Mouse (Mus musculus) kidney, postnatal 14 days (tissue): ENCODE data around the gene Arid4b.

Experiments used
- DNase-seq: peaks from one replicate; pipeline ENCODE4 v3.0.0; 2022; ENCODE audit warnings: mixed read lengths

Gene Arid4b

GRCm38 (mm10) chr13:14062209-14063012 is 621 bp upstream of the Arid4b start:
- no peak for DNase-seq

GRCm38 (mm10) chr13:14063942-14064271 is 875 bp downstream of the Arid4b start:
- DNase-seq: no peak

GRCm38 (mm10) chr13:14064341-14065027 is 1.5 kb downstream of the Arid4b start:
- peak; percentile 62 for DNase-seq

DNA sequence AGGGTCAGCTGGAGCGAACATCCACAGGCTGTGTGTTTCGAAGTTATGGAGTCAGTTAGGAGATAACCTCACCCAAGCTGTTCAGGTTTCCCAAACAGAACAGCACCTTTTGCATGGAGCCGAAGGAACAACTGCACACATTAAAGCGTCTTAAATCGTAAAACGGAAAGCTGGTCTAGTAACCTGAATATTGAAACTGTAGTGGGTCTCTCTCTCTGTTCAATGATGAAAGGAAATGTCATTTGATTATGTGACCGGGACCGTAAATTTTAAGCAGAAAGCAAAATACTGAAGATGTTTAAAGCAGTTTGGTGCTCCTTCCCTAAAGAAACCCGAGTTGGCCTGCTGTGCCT is 2.0 kb downstream of the Arid4b start:
- DNase-seq: no peak

DNA sequence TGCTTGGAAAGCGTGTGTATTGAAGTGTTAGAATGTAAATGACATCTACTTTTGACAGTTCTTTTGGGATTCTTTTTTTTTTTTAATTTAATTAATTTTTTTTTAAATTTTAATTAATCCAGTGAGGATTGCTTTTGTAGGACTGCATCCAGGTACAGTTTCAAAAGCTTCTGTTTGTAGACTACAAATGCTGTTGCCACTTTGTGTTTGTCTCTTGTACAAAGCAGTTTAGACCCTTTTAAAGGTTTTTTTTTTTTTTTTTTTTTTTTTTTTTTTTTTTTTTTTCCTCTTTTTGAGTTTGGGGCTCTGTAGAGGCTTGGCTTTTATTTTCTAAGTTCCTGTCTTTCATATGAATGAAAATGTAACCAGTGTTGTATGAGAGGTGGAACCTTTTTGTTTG is 2.7 kb downstream of the Arid4b start:
- no peak for DNase-seq

GRCm38 (mm10) chr13:14068035-14068434 is 5.0 kb downstream of the Arid4b start:
- no peak for DNase-seq

DNA sequence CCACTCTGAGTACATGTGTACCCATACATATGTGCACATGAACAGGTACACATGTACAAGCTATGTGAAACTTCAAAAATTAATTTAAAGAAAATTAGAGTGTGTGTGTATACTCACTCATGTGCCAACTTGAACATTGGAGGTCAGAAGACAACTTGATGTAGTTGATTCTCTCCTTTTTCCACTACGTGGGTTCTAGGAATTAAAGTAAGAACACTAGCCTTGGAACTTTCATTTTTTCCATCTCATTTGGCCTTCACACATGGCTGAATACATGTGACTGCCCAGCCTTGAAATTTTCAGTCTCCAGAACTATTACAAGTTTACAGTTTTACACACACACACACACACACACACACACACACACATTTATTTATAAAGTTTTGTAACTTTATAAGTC is 6.3 kb downstream of the Arid4b start:
- no peak for DNase-seq

GRCm38 (mm10) chr13:14074371-14074770 is 11.3 kb downstream of the Arid4b start:
- DNase-seq: no peak

GRCm38 (mm10) chr13:14075326-14075725 is 12.3 kb downstream of the Arid4b start:
- no peak for DNase-seq

GRCm38 (mm10) chr13:14088669-14089068 is 25.6 kb downstream of the Arid4b start:
- no peak for DNase-seq

DNA sequence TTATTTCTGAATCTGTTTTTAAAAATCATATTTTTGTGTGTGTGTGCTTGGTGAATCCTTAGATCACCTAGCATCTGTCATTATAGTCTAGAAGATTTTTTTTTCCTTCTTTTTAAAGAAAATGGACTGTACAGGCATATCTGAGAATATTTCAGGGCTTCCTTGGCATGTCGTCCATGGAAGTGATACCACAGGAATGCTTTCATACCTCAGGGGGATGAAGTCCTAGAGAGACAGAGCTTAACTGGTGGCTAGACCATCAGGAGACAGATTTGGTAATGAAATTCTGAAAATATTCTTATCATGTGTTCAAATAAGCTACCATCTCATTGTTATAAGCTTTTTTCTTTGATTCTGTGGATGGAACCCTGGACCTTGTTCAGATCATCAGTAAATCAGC is 40.0 kb downstream of the Arid4b start:
- no peak for DNase-seq

DNA sequence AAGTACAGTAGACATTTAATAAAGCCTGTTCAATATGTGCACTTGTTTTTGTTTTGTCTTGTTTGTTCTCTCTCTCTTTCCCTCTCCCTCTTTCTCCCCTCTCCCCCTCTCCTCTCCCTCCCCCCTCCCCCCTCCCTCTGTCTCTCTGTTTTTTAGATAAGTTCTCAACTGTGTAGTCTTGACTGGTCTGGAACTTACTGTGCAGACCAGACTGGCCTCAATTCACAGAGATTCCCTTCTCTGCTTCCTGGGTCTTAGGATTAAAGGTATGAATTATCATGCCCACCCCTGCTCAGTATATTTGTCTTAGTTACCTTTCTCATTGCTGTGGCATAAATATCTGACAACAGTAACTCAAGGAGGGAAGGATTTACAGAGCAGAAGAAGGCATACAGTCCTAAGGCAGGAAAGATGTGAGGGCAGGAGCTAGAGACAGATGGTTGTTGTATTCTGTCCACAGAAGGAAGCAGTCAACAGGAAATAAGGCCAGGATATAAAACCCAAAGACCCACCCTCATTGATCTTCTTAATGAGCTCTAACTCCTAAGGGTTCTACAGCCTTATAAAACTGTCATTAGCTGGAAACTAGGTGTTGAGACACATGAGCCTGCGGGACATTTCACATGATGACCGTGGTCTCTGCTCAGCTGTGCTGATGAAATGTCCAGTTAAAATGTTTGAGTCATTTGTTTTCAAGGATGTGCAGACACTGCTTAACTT is 47.3 kb downstream of the Arid4b start:
- DNase-seq: peak; percentile 33

DNA sequence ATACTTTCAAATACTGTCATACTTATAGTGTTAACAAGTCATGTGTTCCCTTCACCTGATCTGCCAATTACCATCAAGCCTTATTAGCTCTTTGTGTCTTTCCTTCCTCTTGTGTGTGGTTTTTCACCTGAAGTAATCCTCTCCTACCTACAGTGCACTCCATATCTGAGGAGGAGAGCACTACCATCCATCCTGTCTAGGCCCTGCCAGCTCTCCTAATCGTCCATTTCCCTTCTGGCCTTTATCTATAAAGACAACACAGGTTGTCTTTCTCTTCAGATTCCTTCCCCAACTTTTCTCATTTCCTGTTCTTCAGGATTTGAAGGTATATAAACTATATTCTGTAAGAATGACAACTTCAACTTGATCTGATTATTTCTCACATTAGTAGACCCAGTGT is 48.1 kb downstream of the Arid4b start:
- no peak for DNase-seq

DNA sequence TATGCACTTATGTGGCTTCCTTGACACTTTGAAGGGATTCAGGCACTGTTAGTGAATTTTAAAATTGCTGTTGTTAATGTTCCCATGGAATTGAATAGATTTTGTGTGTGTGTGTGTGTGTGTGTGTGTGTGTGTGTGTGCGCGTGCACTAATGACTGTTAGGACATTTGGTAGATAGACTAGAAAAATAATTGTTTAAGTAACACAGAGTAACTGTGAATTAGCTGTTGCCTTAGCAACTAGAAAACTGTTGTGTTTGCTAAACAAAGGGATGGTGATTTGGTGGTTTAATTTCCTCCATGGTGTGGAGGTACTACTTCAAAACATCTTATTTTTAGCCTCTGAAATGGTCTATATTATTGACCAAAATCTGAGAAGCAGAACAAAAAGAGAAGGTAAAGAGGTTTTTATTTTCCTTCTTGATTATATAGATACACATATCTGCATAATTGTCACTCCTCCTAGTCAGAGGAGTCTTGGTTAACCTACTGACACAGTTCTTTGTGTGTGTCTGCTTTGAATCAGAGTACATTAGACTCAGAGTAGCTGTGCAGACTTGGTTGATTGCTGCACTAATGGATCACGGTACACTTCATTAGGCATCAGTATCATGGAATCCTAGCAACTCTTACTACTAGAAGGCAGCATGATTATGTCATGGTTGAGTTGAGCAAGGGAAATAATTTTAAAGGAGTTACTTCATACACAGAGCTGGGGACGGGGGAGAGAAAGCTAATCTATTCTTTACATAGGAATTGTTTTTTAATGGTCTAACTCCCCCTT is 50.9 kb downstream of the Arid4b start:
- DNase-seq: no peak

GRCm38 (mm10) chr13:14115805-14116204 is 52.8 kb downstream of the Arid4b start:
- DNase-seq: no peak

- no peak for DNase-seq
Measured at GRCm38 (mm10) chr13:14131651-14132050, 68.6 kb downstream of the Arid4b start.

GRCm38 (mm10) chr13:14142294-14142966 is 79.4 kb downstream of the Arid4b start:
- no peak for DNase-seq

GRCm38 (mm10) chr13:14177989-14178388 is 115.0 kb downstream of the Arid4b start:
- peak; percentile 5 for DNase-seq

DNA sequence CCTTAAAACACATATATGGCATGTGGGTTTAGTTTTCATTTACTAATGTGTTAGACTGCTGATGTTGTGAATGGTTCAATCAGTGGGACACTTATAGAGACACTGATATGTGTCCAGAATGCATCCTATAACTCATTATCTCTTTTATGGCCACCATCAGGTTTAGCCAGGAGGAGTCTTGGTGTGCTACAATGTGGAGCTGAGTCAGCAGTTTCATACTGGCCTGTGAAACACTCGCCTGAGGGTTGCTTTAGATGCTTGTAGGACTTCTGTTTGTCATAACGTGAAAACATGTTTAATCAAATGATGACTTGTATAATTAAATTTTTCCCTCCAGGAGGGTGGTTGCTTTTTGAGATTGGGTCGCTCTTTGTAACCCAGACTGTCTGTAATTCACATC is 116.6 kb downstream of the Arid4b start:
- no peak for DNase-seq

- no peak for DNase-seq
Measured at GRCm38 (mm10) chr13:14245946-14246345, 182.9 kb downstream of the Arid4b start.
